Mouse (Mus musculus) kidney, embryonic 14.5 days (tissue): ENCODE measurements around the gene Vstm2b. TPM values are rescaled to one million over a fixed set of nuclear protein-coding genes. Genes with fewer than 3 reads are reported as not detected.

Experiments used
- ATAC-seq: fragments of 200-750 bp; cut with Nextera tagmentation; 2 replicates; pipeline ENCODE4 v1.8.0; 2017; ENCODE audit warnings: moderate number of reproducible peaks, mild to moderate bottlenecking, moderate TSS enrichment, moderate library complexity; ENCODE audit not compliant: low FRiP score, low TSS enrichment
- H3K27ac ChIP-seq: fragments of 300-500 bp; sonication (generic); 2 replicates; pipeline ENCODE4 v1.5.1; 2014; ENCODE audit warnings: low read depth, mild to moderate bottlenecking, low read length, moderate library complexity, mixed read lengths
- H3K27me3 ChIP-seq: fragments of 300-500 bp; sonication (generic); 2 replicates; pipeline ENCODE4 v1.6.1; 2014; ENCODE audit warnings: mild to moderate bottlenecking, low read length; ENCODE audit not compliant: control insufficient read depth, insufficient read depth
- H3K36me3 ChIP-seq: fragments of 300-500 bp; sonication (generic); 2 replicates; pipeline ENCODE4 v1.6.1; 2014; ENCODE audit warnings: low read length, mixed read lengths; ENCODE audit not compliant: control insufficient read depth, insufficient read depth
- H3K4me1 ChIP-seq: fragments of 300-500 bp; sonication (generic); 2 replicates; pipeline ENCODE4 v1.6.1; 2014; ENCODE audit warnings: low read length, mixed read lengths; ENCODE audit not compliant: control insufficient read depth, insufficient read depth
- H3K4me2 ChIP-seq: fragments of 300-500 bp; sonication (generic); replicated peaks from 2 replicates; pipeline ENCODE4 v1.6.1; 2014; ENCODE audit warnings: low read depth, mild to moderate bottlenecking, low read length
- H3K4me3 ChIP-seq: fragments of 300-500 bp; sonication (generic); 2 replicates; pipeline ENCODE4 v1.5.1; 2014; ENCODE audit warnings: mild to moderate bottlenecking, low read length
- H3K9ac ChIP-seq: fragments of 300-500 bp; sonication (generic); 2 replicates; pipeline ENCODE4 v1.6.1; 2014; ENCODE audit warnings: low read depth, mild to moderate bottlenecking, low read length, moderate library complexity
- H3K9me3 ChIP-seq: fragments of 300-500 bp; sonication (generic); 2 replicates; pipeline ENCODE4 v1.6.1; 2016; ENCODE audit warnings: low read length; ENCODE audit not compliant: control insufficient read depth
- WGBS: fragments of 180-500 bp; shearing (Covaris S2); extraction: QIAGEN DNeasy Blood & Tissue Kit; methylation state at CpG from one replicate; pipeline ENCODE4 v1.1.7; 2014; 5-methylcytosine and 5-hydroxymethylcytosine counted together
- polyA plus RNA-seq: library from polyadenylated mRNA; unstranded; fragments of >200 nt; fragmentation: Nextera tagmentation; extraction: Ambion mirVana; gene quantifications from 2 replicates; pipeline ENCODE4 v1.2.1, GENCODE M21; 2014

Vstm2b gene
- polyA plus RNA-seq, 1 experiment from 2014 or later: 10.1 TPM

GRCm38 (mm10) chr7:40901201-40901600, 3.1 kb downstream of the Vstm2b start:
- H3K27ac ChIP-seq: no peak overlapping the region
- peak; percentile 61; the same call in 1 of the 2 replicates for ATAC-seq
- H3K4me1 ChIP-seq: 0 out of 2 replicates have a peak, but pooled peaks cover 6% of the 10 kb centered on the region
- peaks cover 65% of the 10 kb centered on the region for H3K27me3 ChIP-seq
- H3K9ac ChIP-seq: no peak overlapping the region
- H3K4me2 ChIP-seq: peak overlapping the region; percentile 15; the same call in 1 of the 2 replicates
- 2% methylated on average over 16 of the region's 16 CpGs for WGBS
- no peak overlapping the region for H3K4me3 ChIP-seq
- H3K9me3 ChIP-seq: no peaks in the 10 kb centered on the region
- no peaks in the 10 kb centered on the region for H3K36me3 ChIP-seq

GRCm38 (mm10) chr7:40902506-40902905, 4.4 kb downstream of the Vstm2b start:
- H3K9me3 ChIP-seq: no peaks in the 10 kb centered on the region
- H3K4me2 ChIP-seq: peak overlapping the region; percentile 44
- H3K36me3 ChIP-seq: no peaks in the 10 kb centered on the region
- peak overlapping the region; percentile 37; the same call in 1 of the 2 replicates for H3K9ac ChIP-seq
- no peak overlapping the region for H3K27ac ChIP-seq
- peaks cover 58% of the 10 kb centered on the region for H3K27me3 ChIP-seq
- no peak for ATAC-seq
- 0 out of 2 replicates have a peak, but pooled peaks cover 6% of the 10 kb centered on the region for H3K4me1 ChIP-seq
- peak overlapping the region; percentile 25 for H3K4me3 ChIP-seq
- 7% methylated on average over 28 of the region's 28 CpGs for WGBS

- no peak overlapping the region for H3K4me3 ChIP-seq
- ATAC-seq: no peak
- no peaks in the 10 kb centered on the region for H3K4me1 ChIP-seq
- no peaks in the 10 kb centered on the region for H3K36me3 ChIP-seq
- no peak overlapping the region for H3K4me2 ChIP-seq
- no peak overlapping the region for H3K27ac ChIP-seq
- H3K9ac ChIP-seq: no peak overlapping the region
- 64% methylated on average over 1 of the region's 1 CpGs for WGBS
- no peaks in the 10 kb centered on the region for H3K9me3 ChIP-seq
- H3K27me3 ChIP-seq: peaks cover 23% of the 10 kb centered on the region
Measured at GRCm38 (mm10) chr7:40906484-40906883, 8.4 kb downstream of the Vstm2b start.

GRCm38 (mm10) chr7:40916761-40917160, 18.6 kb downstream of the Vstm2b start:
- no peaks in the 10 kb centered on the region for H3K27me3 ChIP-seq
- no peaks in the 10 kb centered on the region for H3K4me1 ChIP-seq
- no peaks in the 10 kb centered on the region for H3K9me3 ChIP-seq
- H3K9ac ChIP-seq: no peak overlapping the region
- H3K4me2 ChIP-seq: no peak overlapping the region
- no peak for ATAC-seq
- WGBS: 81% methylated on average over 3 of the region's 3 CpGs
- H3K4me3 ChIP-seq: no peak overlapping the region
- no peak overlapping the region for H3K27ac ChIP-seq
- no peaks in the 10 kb centered on the region for H3K36me3 ChIP-seq

- Histone ChIP-seq H3K27ac (no peak overlapping the region), H3K9me3 (no peaks in the 10 kb centered on the region), H3K36me3 (no peaks in the 10 kb centered on the region), H3K4me2 (no peak overlapping the region), H3K27me3 (no peaks in the 10 kb centered on the region), H3K4me3 (no peak overlapping the region), H3K9ac (no peak overlapping the region), H3K4me1 (no peaks in the 10 kb centered on the region)
- no peak for ATAC-seq
- WGBS: 92% methylated on average over 2 of the region's 2 CpGs
Measured at GRCm38 (mm10) chr7:40920118-40920517, 22.0 kb downstream of the Vstm2b start.

GRCm38 (mm10) chr7:40921281-40921680, 23.2 kb downstream of the Vstm2b start:
- no peak for ATAC-seq
- H3K36me3 ChIP-seq: no peaks in the 10 kb centered on the region
- H3K27ac ChIP-seq: no peak overlapping the region
- H3K4me2 ChIP-seq: no peak overlapping the region
- H3K4me1 ChIP-seq: no peaks in the 10 kb centered on the region
- no peaks in the 10 kb centered on the region for H3K9me3 ChIP-seq
- H3K9ac ChIP-seq: no peak overlapping the region
- no peak overlapping the region for H3K4me3 ChIP-seq
- no peaks in the 10 kb centered on the region for H3K27me3 ChIP-seq
- 86% methylated on average over 6 of the region's 6 CpGs for whole genome bisulfite sequencing

- H3K4me2 ChIP-seq: no peak overlapping the region
- no peaks in the 10 kb centered on the region for H3K4me1 ChIP-seq
- no peak overlapping the region for H3K27ac ChIP-seq
- H3K9me3 ChIP-seq: no peaks in the 10 kb centered on the region
- H3K27me3 ChIP-seq: no peaks in the 10 kb centered on the region
- H3K9ac ChIP-seq: no peak overlapping the region
- no peaks in the 10 kb centered on the region for H3K36me3 ChIP-seq
- ATAC-seq: no peak
- 80% methylated on average over 4 of the region's 4 CpGs for WGBS
- H3K4me3 ChIP-seq: no peak overlapping the region
Measured at GRCm38 (mm10) chr7:40922871-40923270, 24.7 kb downstream of the Vstm2b start.

- Histone ChIP-seq H3K27ac (no peak overlapping the region), H3K4me3 (no peak overlapping the region), H3K9me3 (no peaks in the 10 kb centered on the region), H3K4me2 (no peak overlapping the region), H3K4me1 (no peaks in the 10 kb centered on the region), H3K27me3 (no peaks in the 10 kb centered on the region), H3K36me3 (no peaks in the 10 kb centered on the region), H3K9ac (no peak overlapping the region)
- 92% methylated on average over 2 of the region's 2 CpGs for WGBS
- ATAC-seq: no peak
Measured at GRCm38 (mm10) chr7:40928391-40928790, 30.3 kb downstream of the Vstm2b start.

GRCm38 (mm10) chr7:40936617-40937212, 38.6 kb downstream of the Vstm2b start:
- Histone ChIP-seq H3K4me3 (no peak overlapping the region), H3K9ac (no peak overlapping the region), H3K4me2 (no peak overlapping the region), H3K27me3 (no peaks in the 10 kb centered on the region), H3K4me1 (no peaks in the 10 kb centered on the region), H3K36me3 (no peaks in the 10 kb centered on the region), H3K9me3 (no peaks in the 10 kb centered on the region), H3K27ac (no peak overlapping the region)
- ATAC-seq: no peak
- 78% methylated on average over 4 of the region's 4 CpGs for WGBS
